8 mouse cellular contexts compared by ENCODE assay signal in genomic region chr7:92777108-92777973, GRCm38 (mm10). TPM values are rescaled to one million over a fixed set of nuclear protein-coding genes. Genes with fewer than 3 reads are reported as not detected.
DNase-seq lines count a peak whose midpoint lies in the region; ATAC-seq lines count a peak whose summit lies in the region.

No protein-coding gene starts in this region.

- H3K27me3 ChIP-seq in hindbrain, embryonic 13.5 days, result no peaks in the 10 kb centered on the region

- no peaks in the 10 kb centered on the region for H3K36me3 ChIP-seq in hindbrain, embryonic 13.5 days

- peak; percentile 55 for ATAC-seq in hindbrain, embryonic 13.5 days (ENCODE audit: low FRiP score)
- no peak for ATAC-seq in erythroid progenitor cell, adult 5-6 weeks (replicated peaks; ENCODE audit: low FRiP score, poor library complexity, severe bottlenecking)

- peak overlapping the region; percentile 79 for H3K27ac ChIP-seq in hindbrain, embryonic 13.5 days

- H3K9ac ChIP-seq in hindbrain, embryonic 13.5 days, result peak overlapping the region; percentile 64

- peak overlapping the region; percentile 47 for H3K4me2 ChIP-seq in hindbrain, embryonic 13.5 days

- 42% methylated on average over 17 of the region's 17 CpGs for WGBS in hindbrain, embryonic 13.5 days

- H3K4me3 ChIP-seq in hindbrain, embryonic 13.5 days, result peak overlapping the region; percentile 10; the same call in 1 of the 2 replicates

- peak; percentile 56 for DNase-seq in adipocyte (ENCODE audit: low spot score)
- DNase-seq in cerebellum, postnatal 36 days, result peak; percentile 65 to 68
- peak; percentile 65 to 73 for DNase-seq in frontal cortex, postnatal 36 days (ENCODE audit: low spot score in 2 of 2)
- DNase-seq in layer of hippocampus, postnatal 14 days (ENCODE audit: low spot score in 2 of 2), result peak; percentile 57
- peak; percentile 23 for DNase-seq in lung, postnatal 14 days
- peak; percentile 68 for DNase-seq in right cerebral cortex, postnatal 25 days

- H3K4me1 ChIP-seq in hindbrain, embryonic 13.5 days (replicated peaks), result peaks cover 27% of the 10 kb centered on the region

- no peaks in the 10 kb centered on the region; the same call in 1 of the 2 replicates for H3K9me3 ChIP-seq in hindbrain, embryonic 13.5 days

RNA-seq across cellular contexts. Expression of gene Rab30, which starts 35.9 kb away (rescaled TPM):
- 19.9 and 22.3 TPM in 2 replicates for polyA plus RNA-seq in hindbrain, embryonic 13.5 days (2015; fragmentation: Nextera tagmentation; extraction: Ambion mirVana)
- total RNA-seq in layer of hippocampus, postnatal 14 days (2021), result 10 to 100 TPM; 40.1 to 41.2 TPM
- 23.9 and 52.3 TPM in 2 replicates for total RNA-seq in erythroid progenitor cell, adult 5-6 weeks (2015; ENCODE audit: low replicate concordance)
- 9.2 and 14.6 TPM in 2 replicates for total RNA-seq in erythroid progenitor cell, adult 5-6 weeks (2017; ENCODE audit: low replicate concordance)
